Mouse (Mus musculus) heart, postnatal 36 days (tissue): ENCODE results near the gene Fam102a. TPM values are rescaled to one million over a fixed set of nuclear protein-coding genes. Genes with fewer than 3 reads are reported as not detected.
A peak's percentile ranks its signal among the peaks of the same experiment; 100 is the strongest.

ENCODE experiments used
- DNase-seq, 2 experiments: peaks; one replicate each; pipeline ENCODE4 v3.0.0; 2021 to 2022
- intact Hi-C: fragments of 180-260 bp; cut with DNase I; formaldehyde crosslinking; loops from one replicate; pipeline ENCODE4 v1.15.1; 2025
- total RNA-seq, 2 experiments: library from RNA; stranded (reverse); gene quantifications; 2 replicates each; pipeline ENCODE4 v1.2.3; 2021

The Fam102a gene
- total RNA-seq, 2 experiments from 2014 or later: 8.9 to 10.6 TPM

GRCm38 (mm10) chr2:32509896-32510295, 25.2 kb upstream of the Fam102a start:
- no peak for DNase-seq
- intact Hi-C loops: loop anchor here (2.0 kb wide), 1 partner anchor 25 kb away; the partner anchor contains the start of gene Fam102a

GRCm38 (mm10) chr2:32512592-32512991, 22.5 kb upstream of the Fam102a start:
- no peak for DNase-seq
- intact Hi-C loops: no loop called here

- DNase-seq: no peak
- intact Hi-C loops: no loop called here
Observed at GRCm38 (mm10) chr2:32514335-32514734, 20.8 kb upstream of the Fam102a start.

- no peak for DNase-seq
- intact Hi-C loops: no loop called here
Observed at GRCm38 (mm10) chr2:32517233-32517867, 17.8 kb upstream of the Fam102a start.

- no peak for DNase-seq
- intact Hi-C loops: no loop called here
Observed at GRCm38 (mm10) chr2:32520034-32520990, 14.8 kb upstream of the Fam102a start.

GRCm38 (mm10) chr2:32524536-32525031, 10.5 kb upstream of the Fam102a start:
- intact Hi-C loops: no loop called here
- no peak for DNase-seq

GRCm38 (mm10) chr2:32525816-32526215, 9.3 kb upstream of the Fam102a start:
- intact Hi-C loops: no loop called here
- no peak for DNase-seq

- no peak for DNase-seq
- intact Hi-C loops: no loop called here
Observed at GRCm38 (mm10) chr2:32527468-32527966, 7.6 kb upstream of the Fam102a start.

GRCm38 (mm10) chr2:32528326-32528725, 6.8 kb upstream of the Fam102a start:
- DNase-seq: no peak
- intact Hi-C loops: no loop called here

GRCm38 (mm10) chr2:32530479-32530878, 4.7 kb upstream of the Fam102a start:
- intact Hi-C loops: no loop called here
- no peak for DNase-seq

- intact Hi-C loops: no loop called here
- no peak for DNase-seq
Observed at GRCm38 (mm10) chr2:32533163-32533562, 2.0 kb upstream of the Fam102a start.

GRCm38 (mm10) chr2:32534061-32534732, 935 bp upstream of the Fam102a start:
- DNase-seq: peak; percentile 52 to 57
- intact Hi-C loops: loop anchor here (2.0 kb wide), 2 partner anchors 23 to 47 kb away; no protein-coding TSS in a partner anchor

GRCm38 (mm10) chr2:32535501-32535991, 414 bp downstream of the Fam102a start:
- DNase-seq: peak in 1 of 2 experiments; percentile 49
- intact Hi-C loops: loop anchor here (2.0 kb wide), 2 partner anchors 25 to 49 kb away; no protein-coding TSS in a partner anchor

GRCm38 (mm10) chr2:32536086-32536633, 1.0 kb downstream of the Fam102a start:
- intact Hi-C loops: loop anchor here (2.0 kb wide), 1 partner anchor 31 kb away; no protein-coding TSS in a partner anchor
- peak in 1 of 2 experiments; percentile 43 for DNase-seq

- intact Hi-C loops: loop anchor here (2.0 kb wide), 1 partner anchor 30 kb away; no protein-coding TSS in a partner anchor
- DNase-seq: peak; percentile 44 to 63
Observed at GRCm38 (mm10) chr2:32536634-32537359, 1.7 kb downstream of the Fam102a start.

GRCm38 (mm10) chr2:32537360-32537905, 2.3 kb downstream of the Fam102a start:
- DNase-seq: no peak
- intact Hi-C loops: loop anchor here (2.0 kb wide), 1 partner anchor 29 kb away; no protein-coding TSS in a partner anchor

- intact Hi-C loops: loop anchor here (2.0 kb wide), 1 partner anchor 29 kb away; no protein-coding TSS in a partner anchor
- DNase-seq: peak; percentile 40 to 41
Observed at GRCm38 (mm10) chr2:32537941-32538340, 2.8 kb downstream of the Fam102a start.

GRCm38 (mm10) chr2:32538461-32538860, 3.3 kb downstream of the Fam102a start:
- no peak for DNase-seq
- intact Hi-C loops: no loop called here
